Mouse (Mus musculus): ENCODE data around the gene Smad9. TPM values are rescaled to one million over a fixed set of nuclear protein-coding genes. Genes with fewer than 3 reads are reported as not detected.

Smad9 gene
- total and polyA plus RNA-seq, 3 experiments = 1.0 to 3.5 (median 1.6) TPM

GRCm38 (mm10) chr3:54793762-54794161 lies 38.4 kb downstream of the Smad9 start:
- H3K36me3 ChIP-seq (ENCODE audit: control insufficient read depth, insufficient read depth, low read length) = no peaks in the 10 kb centered on the region
- H3K79me2 ChIP-seq (replicated peaks; ENCODE audit: control insufficient read depth, insufficient read depth, low read length) = no peaks in the 10 kb centered on the region
- DNase-seq = no peak
- no peaks in the 10 kb centered on the region for H3K4me1 ChIP-seq (ENCODE audit: control insufficient read depth, insufficient read depth, low read length)
- no peak overlapping the region for H3K4me3 ChIP-seq
- H3K27me3 ChIP-seq (ENCODE audit: control insufficient read depth, insufficient read depth, low read length) = no peaks in the 10 kb centered on the region; the same call in 1 of the 2 replicates
- 85% methylated on average over 6 of the region's 6 CpGs for WGBS
- H3K9ac ChIP-seq (ENCODE audit: low read depth, low read length) = no peak overlapping the region
- TF ChIP-seq EP300 (IDR thresholded peaks at IDR 0.05; ENCODE audit: insufficient read depth, low read depth, low read length) (no peak), CTCF (IDR thresholded peaks at IDR 0.05) (peak; percentile 46)
- H3K27ac ChIP-seq = no peak overlapping the region
- intact Hi-C loops (cut with DNase I) = no loop called here

GRCm38 (mm10) chr3:54795379-54795778 lies 40.0 kb downstream of the Smad9 start:
- H3K4me1 ChIP-seq (ENCODE audit: control insufficient read depth, insufficient read depth, low read length) = no peaks in the 10 kb centered on the region
- no peak overlapping the region for H3K9ac ChIP-seq (ENCODE audit: low read depth, low read length)
- no peak for TF ChIP-seq CTCF (IDR thresholded peaks at IDR 0.05)
- TF ChIP-seq POLR2A (IDR thresholded peaks at IDR 0.05; ENCODE audit: insufficient read depth, low read depth, low read length) = no peak
- TF ChIP-seq EP300 (IDR thresholded peaks at IDR 0.05; ENCODE audit: insufficient read depth, low read depth, low read length) = no peak
- no peak overlapping the region for H3K4me3 ChIP-seq
- no peaks in the 10 kb centered on the region; the same call in 1 of the 2 replicates for H3K27me3 ChIP-seq (ENCODE audit: control insufficient read depth, insufficient read depth, low read length)
- H3K79me2 ChIP-seq (replicated peaks; ENCODE audit: control insufficient read depth, insufficient read depth, low read length) = no peaks in the 10 kb centered on the region
- H3K27ac ChIP-seq = no peak overlapping the region
- intact Hi-C loops (cut with DNase I) = no loop called here
- no peaks in the 10 kb centered on the region for H3K36me3 ChIP-seq (ENCODE audit: control insufficient read depth, insufficient read depth, low read length)
- no peak for DNase-seq
- 93% methylated on average over 5 of the region's 5 CpGs for WGBS

GRCm38 (mm10) chr3:54795806-54796205 lies 40.4 kb downstream of the Smad9 start:
- DNase-seq = no peak
- peak; percentile 81 for TF ChIP-seq CTCF (IDR thresholded peaks at IDR 0.05)
- no peak for TF ChIP-seq POLR2A (IDR thresholded peaks at IDR 0.05; ENCODE audit: insufficient read depth, low read depth, low read length)
- no peak for TF ChIP-seq EP300 (IDR thresholded peaks at IDR 0.05; ENCODE audit: insufficient read depth, low read depth, low read length)
- intact Hi-C loops (cut with DNase I) = no loop called here
- no peak overlapping the region for H3K27ac ChIP-seq
- no peaks in the 10 kb centered on the region for H3K4me1 ChIP-seq (ENCODE audit: control insufficient read depth, insufficient read depth, low read length)
- no peaks in the 10 kb centered on the region for H3K79me2 ChIP-seq (replicated peaks; ENCODE audit: control insufficient read depth, insufficient read depth, low read length)
- H3K27me3 ChIP-seq (ENCODE audit: control insufficient read depth, insufficient read depth, low read length) = no peaks in the 10 kb centered on the region; the same call in 1 of the 2 replicates
- WGBS = 94% methylated on average over 1 of the region's 1 CpGs
- no peak overlapping the region for H3K4me3 ChIP-seq
- no peaks in the 10 kb centered on the region for H3K36me3 ChIP-seq (ENCODE audit: control insufficient read depth, insufficient read depth, low read length)
- H3K9ac ChIP-seq (ENCODE audit: low read depth, low read length) = no peak overlapping the region

GRCm38 (mm10) chr3:54797211-54797610 lies 41.8 kb downstream of the Smad9 start:
- H3K79me2 ChIP-seq (replicated peaks; ENCODE audit: control insufficient read depth, insufficient read depth, low read length) = no peaks in the 10 kb centered on the region
- intact Hi-C loops (cut with DNase I) = no loop called here
- no peak overlapping the region for H3K27ac ChIP-seq
- no peaks in the 10 kb centered on the region; the same call in 1 of the 2 replicates for H3K27me3 ChIP-seq (ENCODE audit: control insufficient read depth, insufficient read depth, low read length)
- no peaks in the 10 kb centered on the region for H3K36me3 ChIP-seq (ENCODE audit: control insufficient read depth, insufficient read depth, low read length)
- H3K4me3 ChIP-seq = no peak overlapping the region
- no peaks in the 10 kb centered on the region for H3K4me1 ChIP-seq (ENCODE audit: control insufficient read depth, insufficient read depth, low read length)
- TF ChIP-seq POLR2A (IDR thresholded peaks at IDR 0.05; ENCODE audit: insufficient read depth, low read depth, low read length) = no peak
- peak; percentile 64 for TF ChIP-seq CTCF (IDR thresholded peaks at IDR 0.05)
- no peak for TF ChIP-seq EP300 (IDR thresholded peaks at IDR 0.05; ENCODE audit: insufficient read depth, low read depth, low read length)
- 35% methylated on average over 16 of the region's 16 CpGs for WGBS
- H3K9ac ChIP-seq (ENCODE audit: low read depth, low read length) = no peak overlapping the region
- DNase-seq = peak; percentile 39 to 44

GRCm38 (mm10) chr3:54803713-54804112 lies 48.3 kb downstream of the Smad9 start:
- peaks cover 6% of the 10 kb centered on the region; the same call in 1 of the 2 replicates for H3K4me1 ChIP-seq (ENCODE audit: control insufficient read depth, insufficient read depth, low read length)
- H3K36me3 ChIP-seq (ENCODE audit: control insufficient read depth, insufficient read depth, low read length) = peaks cover 4% of the 10 kb centered on the region; the same call in 1 of the 2 replicates
- no peak overlapping the region for H3K27ac ChIP-seq
- intact Hi-C loops (cut with DNase I) = no loop called here
- H3K27me3 ChIP-seq (ENCODE audit: control insufficient read depth, insufficient read depth, low read length) = no peaks in the 10 kb centered on the region
- no peak for DNase-seq
- WGBS = 95% methylated on average over 8 of the region's 8 CpGs
- no peak overlapping the region for H3K9ac ChIP-seq (ENCODE audit: low read depth, low read length)
- peaks cover 5% of the 10 kb centered on the region for H3K79me2 ChIP-seq (replicated peaks; ENCODE audit: control insufficient read depth, insufficient read depth, low read length)
- TF ChIP-seq CTCF (IDR thresholded peaks at IDR 0.05) (no peak), EP300 (IDR thresholded peaks at IDR 0.05; ENCODE audit: insufficient read depth, low read depth, low read length) (no peak), POLR2A (IDR thresholded peaks at IDR 0.05; ENCODE audit: insufficient read depth, low read depth, low read length) (no peak)
- H3K4me3 ChIP-seq = no peak overlapping the region

GRCm38 (mm10) chr3:54807061-54807661 lies 51.8 kb downstream of the Smad9 start:
- Histone ChIP-seq H3K9ac (ENCODE audit: low read depth, low read length) (peak overlapping the region; percentile 96), H3K79me2 (replicated peaks; ENCODE audit: control insufficient read depth, insufficient read depth, low read length) (peaks cover 5% of the 10 kb centered on the region), H3K4me1 (ENCODE audit: control insufficient read depth, insufficient read depth, low read length) (peaks cover 6% of the 10 kb centered on the region; the same call in 1 of the 2 replicates), H3K4me3 (peak overlapping the region; percentile 95), H3K27me3 (ENCODE audit: control insufficient read depth, insufficient read depth, low read length) (no peaks in the 10 kb centered on the region), H3K36me3 (ENCODE audit: control insufficient read depth, insufficient read depth, low read length) (peaks cover 4% of the 10 kb centered on the region; the same call in 1 of the 2 replicates), H3K27ac (peak overlapping the region; percentile 91)
- intact Hi-C loops (cut with DNase I) = loop anchor here (2.0 to 5.0 kb wide), 5 partner anchors 50 to 945 kb away; partner anchors contain the start of genes Alg5, Exosc8, Smad9 and Spg20
- WGBS = 0% methylated on average over 55 of the region's 56 CpGs
- no peak for TF ChIP-seq POLR2A (IDR thresholded peaks at IDR 0.05; ENCODE audit: insufficient read depth, low read depth, low read length)
- no peak for TF ChIP-seq CTCF (IDR thresholded peaks at IDR 0.05)
- no peak for TF ChIP-seq EP300 (IDR thresholded peaks at IDR 0.05; ENCODE audit: insufficient read depth, low read depth, low read length)
- DNase-seq = no peak
